Mouse (Mus musculus): ENCODE measurements around the gene Ift88. TPM values are rescaled to one million over a fixed set of nuclear protein-coding genes. Genes with fewer than 3 reads are reported as not detected.
A peak's percentile ranks its signal among the peaks of the same experiment; 100 is the strongest.

Gene Ift88
- polyA plus RNA-seq, 1 experiment, result 0.50 TPM

DNA sequence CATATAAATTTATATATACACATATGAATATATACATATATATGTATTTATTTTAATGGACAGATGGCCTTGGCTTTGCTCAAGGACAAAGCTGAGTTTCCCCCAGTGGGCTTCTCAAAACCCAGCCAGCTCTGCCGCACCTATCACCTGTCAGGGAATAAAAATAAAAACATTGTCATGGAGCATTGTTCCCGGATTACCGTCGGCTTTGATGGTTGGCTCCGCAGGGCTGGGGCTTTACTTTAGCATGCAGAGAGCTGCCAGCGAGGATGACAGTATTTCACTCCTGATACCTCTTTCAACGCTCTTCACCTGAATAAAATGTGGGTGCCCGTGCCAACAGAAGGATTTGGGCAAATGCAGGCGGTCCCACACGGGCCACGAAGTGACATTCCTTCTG is 110.0 kb downstream of the Ift88 start:
- H3K27me3 ChIP-seq (ENCODE audit: control insufficient read depth, insufficient read depth, low read length), result peaks cover 5% of the 10 kb centered on the region; the same call in 1 of the 2 replicates
- no peaks in the 10 kb centered on the region; the same call in 1 of the 2 replicates for H3K4me1 ChIP-seq (ENCODE audit: control insufficient read depth, insufficient read depth, insufficient read length)
- TF ChIP-seq CTCF (IDR thresholded peaks at IDR 0.05; ENCODE audit: extremely low read depth, insufficient read depth, insufficient read length, insufficient replicate concordance) (no peak), POLR2A (IDR thresholded peaks at IDR 0.05; ENCODE audit: low read depth, low read length) (no peak)
- no peak overlapping the region for H3K27ac ChIP-seq (ENCODE audit: insufficient read depth, low read length)
- H3K4me3 ChIP-seq (ENCODE audit: extremely low read depth, insufficient read depth, insufficient read length), result no peak overlapping the region
- H3K36me3 ChIP-seq (ENCODE audit: control insufficient read depth, insufficient read depth, low read length), result no peaks in the 10 kb centered on the region
- 91% methylated on average over 11 of the region's 11 CpGs for WGBS
- DNase-seq (ENCODE audit: low read depth in 1 of 2, low spot score in 2 of 2), result no peak

DNA sequence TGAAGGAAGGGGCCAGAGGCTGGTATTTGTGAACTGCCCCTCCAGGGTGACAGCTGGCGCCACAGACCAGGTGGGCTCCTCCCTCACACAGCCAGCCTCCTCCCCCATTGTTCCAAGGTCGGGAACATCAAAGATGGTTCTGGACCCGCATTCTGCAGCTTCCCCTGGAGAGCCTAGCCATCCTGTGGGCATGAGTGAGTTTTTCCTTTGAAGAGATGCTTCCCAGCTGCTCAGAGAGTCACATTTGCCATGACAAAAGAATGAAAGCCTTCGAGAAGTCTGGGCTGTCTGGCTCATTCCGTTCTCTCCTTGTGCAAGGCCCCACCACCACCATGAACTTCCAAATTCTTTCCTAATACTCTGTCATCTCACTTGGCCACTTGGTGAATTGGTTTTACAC is 110.5 kb downstream of the Ift88 start:
- Histone ChIP-seq H3K4me1 (ENCODE audit: control insufficient read depth, insufficient read depth, insufficient read length) (no peaks in the 10 kb centered on the region; the same call in 1 of the 2 replicates), H3K36me3 (ENCODE audit: control insufficient read depth, insufficient read depth, low read length) (no peaks in the 10 kb centered on the region), H3K4me3 (ENCODE audit: extremely low read depth, insufficient read depth, insufficient read length) (no peak overlapping the region), H3K27ac (ENCODE audit: insufficient read depth, low read length) (no peak overlapping the region), H3K27me3 (ENCODE audit: control insufficient read depth, insufficient read depth, low read length) (peaks cover 4% of the 10 kb centered on the region; the same call in 1 of the 2 replicates)
- DNase-seq (ENCODE audit: low read depth in 1 of 2, low spot score in 2 of 2), result no peak
- TF ChIP-seq POLR2A (IDR thresholded peaks at IDR 0.05; ENCODE audit: low read depth, low read length) (no peak), CTCF (IDR thresholded peaks at IDR 0.05; ENCODE audit: extremely low read depth, insufficient read depth, insufficient read length, insufficient replicate concordance) (no peak)
- 76% methylated on average over 5 of the region's 5 CpGs for WGBS

DNA sequence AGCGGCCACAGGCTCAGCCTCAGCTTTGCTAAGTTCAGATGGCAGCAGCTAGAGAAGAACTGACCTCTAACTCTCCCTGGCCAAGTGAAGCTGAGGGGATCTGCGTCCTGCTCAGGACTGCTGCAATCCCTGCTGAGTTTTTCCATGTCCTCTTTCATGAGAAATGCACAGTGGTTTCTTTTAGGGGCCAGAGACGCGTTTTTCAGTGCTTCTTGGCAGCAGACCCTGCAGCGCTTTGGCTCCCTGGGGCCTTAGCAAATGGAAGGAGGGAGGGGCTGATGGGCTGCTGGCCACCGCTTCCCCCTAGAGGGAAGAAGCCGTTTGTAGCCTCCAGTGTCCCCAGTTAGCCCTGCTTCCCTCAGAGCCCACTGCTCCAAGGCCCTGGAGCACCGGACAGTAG is 111.1 kb downstream of the Ift88 start:
- no peak overlapping the region for H3K4me3 ChIP-seq (ENCODE audit: extremely low read depth, insufficient read depth, insufficient read length)
- DNase-seq (ENCODE audit: low read depth in 1 of 2, low spot score in 2 of 2), result no peak
- H3K36me3 ChIP-seq (ENCODE audit: control insufficient read depth, insufficient read depth, low read length), result no peaks in the 10 kb centered on the region
- 0 out of 2 replicates have a peak, but pooled peaks cover 1% of the 10 kb centered on the region for H3K27me3 ChIP-seq (ENCODE audit: control insufficient read depth, insufficient read depth, low read length)
- no peaks in the 10 kb centered on the region; the same call in 1 of the 2 replicates for H3K4me1 ChIP-seq (ENCODE audit: control insufficient read depth, insufficient read depth, insufficient read length)
- 60% methylated on average over 8 of the region's 8 CpGs for WGBS
- H3K27ac ChIP-seq (ENCODE audit: insufficient read depth, low read length), result no peak overlapping the region
- TF ChIP-seq POLR2A (IDR thresholded peaks at IDR 0.05; ENCODE audit: low read depth, low read length) (no peak), CTCF (IDR thresholded peaks at IDR 0.05; ENCODE audit: extremely low read depth, insufficient read depth, insufficient read length, insufficient replicate concordance) (no peak)

- H3K27ac ChIP-seq (ENCODE audit: insufficient read depth, low read length), result no peak overlapping the region
These were observed 111.8 kb downstream of the Ift88 start for GRCm38 (mm10) chr14:57535646-57536045.

GRCm38 (mm10) chr14:57536820-57537219 is 113.0 kb downstream of the Ift88 start:
- WGBS, result 86% methylated on average over 9 of the region's 9 CpGs
- no peaks in the 10 kb centered on the region; the same call in 1 of the 2 replicates for H3K4me1 ChIP-seq (ENCODE audit: control insufficient read depth, insufficient read depth, insufficient read length)
- no peak overlapping the region for H3K4me3 ChIP-seq (ENCODE audit: extremely low read depth, insufficient read depth, insufficient read length)
- H3K27ac ChIP-seq (ENCODE audit: insufficient read depth, low read length), result no peak overlapping the region
- no peaks in the 10 kb centered on the region for H3K36me3 ChIP-seq (ENCODE audit: control insufficient read depth, insufficient read depth, low read length)
- H3K27me3 ChIP-seq (ENCODE audit: control insufficient read depth, insufficient read depth, low read length), result 0 out of 2 replicates have a peak, but pooled peaks cover 1% of the 10 kb centered on the region
- no peak for DNase-seq (ENCODE audit: low read depth in 1 of 2, low spot score in 2 of 2)
- TF ChIP-seq POLR2A (IDR thresholded peaks at IDR 0.05; ENCODE audit: low read depth, low read length), result no peak
- TF ChIP-seq CTCF (IDR thresholded peaks at IDR 0.05; ENCODE audit: extremely low read depth, insufficient read depth, insufficient read length, insufficient replicate concordance), result no peak

More at GRCm38 (mm10) chr14:57535646-57536045, 111.8 kb downstream of the Ift88 start:
- no peaks in the 10 kb centered on the region; the same call in 1 of the 2 replicates for H3K4me1 ChIP-seq (ENCODE audit: control insufficient read depth, insufficient read depth, insufficient read length)
- TF ChIP-seq POLR2A (IDR thresholded peaks at IDR 0.05; ENCODE audit: low read depth, low read length), result no peak
- no peak for TF ChIP-seq CTCF (IDR thresholded peaks at IDR 0.05; ENCODE audit: extremely low read depth, insufficient read depth, insufficient read length, insufficient replicate concordance)
- H3K4me3 ChIP-seq (ENCODE audit: extremely low read depth, insufficient read depth, insufficient read length), result no peak overlapping the region
- 0 out of 2 replicates have a peak, but pooled peaks cover 1% of the 10 kb centered on the region for H3K27me3 ChIP-seq (ENCODE audit: control insufficient read depth, insufficient read depth, low read length)
- DNase-seq (ENCODE audit: low read depth in 1 of 2, low spot score in 2 of 2), result no peak
- 51% methylated on average over 6 of the region's 6 CpGs for WGBS
- H3K36me3 ChIP-seq (ENCODE audit: control insufficient read depth, insufficient read depth, low read length), result no peaks in the 10 kb centered on the region

GRCm38 (mm10) chr14:57537261-57538015 is 113.6 kb downstream of the Ift88 start:
- no peak for TF ChIP-seq POLR2A (IDR thresholded peaks at IDR 0.05; ENCODE audit: low read depth, low read length)
- TF ChIP-seq CTCF (IDR thresholded peaks at IDR 0.05; ENCODE audit: extremely low read depth, insufficient read depth, insufficient read length, insufficient replicate concordance), result no peak
- Histone ChIP-seq H3K27me3 (ENCODE audit: control insufficient read depth, insufficient read depth, low read length) (0 out of 2 replicates have a peak, but pooled peaks cover 1% of the 10 kb centered on the region), H3K27ac (ENCODE audit: insufficient read depth, low read length) (no peak overlapping the region), H3K4me3 (ENCODE audit: extremely low read depth, insufficient read depth, insufficient read length) (no peak overlapping the region), H3K36me3 (ENCODE audit: control insufficient read depth, insufficient read depth, low read length) (no peaks in the 10 kb centered on the region), H3K4me1 (ENCODE audit: control insufficient read depth, insufficient read depth, insufficient read length) (no peaks in the 10 kb centered on the region; the same call in 1 of the 2 replicates)
- 34% methylated on average over 16 of the region's 16 CpGs for WGBS
- DNase-seq (ENCODE audit: low read depth in 1 of 2, low spot score in 2 of 2), result peak in 1 of 2 experiments; percentile 17

DNA sequence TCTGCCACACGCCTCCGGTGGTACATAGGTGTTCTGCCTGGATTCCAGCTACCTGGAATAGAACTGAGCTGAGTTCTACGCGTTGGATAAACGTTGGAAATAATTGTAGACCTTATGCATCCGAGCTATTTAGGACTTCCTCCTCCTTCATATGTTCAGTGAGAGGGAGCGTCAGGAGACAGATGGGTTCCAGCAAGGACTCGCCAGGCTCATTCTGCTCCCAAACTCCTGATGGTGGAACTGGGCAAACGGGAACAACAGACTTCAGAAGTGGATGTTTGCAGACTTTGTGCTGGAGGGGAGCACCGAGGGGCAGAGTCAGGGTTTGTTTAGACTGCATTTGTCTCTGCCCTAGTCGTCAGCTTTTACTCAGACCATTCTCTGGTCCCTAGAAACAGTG is 116.8 kb downstream of the Ift88 start:
- Histone ChIP-seq H3K27ac (ENCODE audit: insufficient read depth, low read length) (no peak overlapping the region), H3K36me3 (ENCODE audit: control insufficient read depth, insufficient read depth, low read length) (no peaks in the 10 kb centered on the region), H3K27me3 (ENCODE audit: control insufficient read depth, insufficient read depth, low read length) (0 out of 2 replicates have a peak, but pooled peaks cover 1% of the 10 kb centered on the region), H3K4me1 (ENCODE audit: control insufficient read depth, insufficient read depth, insufficient read length) (no peaks in the 10 kb centered on the region; the same call in 1 of the 2 replicates), H3K4me3 (ENCODE audit: extremely low read depth, insufficient read depth, insufficient read length) (no peak overlapping the region)
- no peak for DNase-seq (ENCODE audit: low read depth in 1 of 2, low spot score in 2 of 2)
- TF ChIP-seq POLR2A (IDR thresholded peaks at IDR 0.05; ENCODE audit: low read depth, low read length) (no peak), CTCF (IDR thresholded peaks at IDR 0.05; ENCODE audit: extremely low read depth, insufficient read depth, insufficient read length, insufficient replicate concordance) (no peak)
- 88% methylated on average over 11 of the region's 11 CpGs for WGBS
